Mouse (Mus musculus): ENCODE results near the gene Dffb. TPM values are rescaled to one million over a fixed set of nuclear protein-coding genes. Genes with fewer than 3 reads are reported as not detected.
A peak's percentile ranks its signal among the peaks of the same experiment; 100 is the strongest.

Gene Dffb
- total RNA-seq (2014; rRNA removed) (18.9 and 22.7 TPM in 2 replicates), polyA plus RNA-seq (2015; fragmentation: Nextera tagmentation; extraction: Ambion mirVana) (8.6 and 9.3 TPM in 2 replicates)

GRCm38 (mm10) chr4:153974431-153975291 lies at the start of gene Dffb, which contains the start of gene Cep104:
Dffb (minus strand) TSS chr4:153975126.
Cep104 (plus strand) TSS chr4:153975194.
- peak within 1 kb of the TSS; percentile 89 for H3K9ac ChIP-seq
- DNase-seq (peak; percentile 97), ATAC-seq (peak; percentile 98)
- peaks cover 27% of the 10 kb centered on the region for H3K36me3 ChIP-seq (ENCODE audit: insufficient read depth)
- 2% methylated on average over 68 of the region's 68 CpGs for WGBS
- H3K9me3 ChIP-seq (ENCODE audit: low read length) = no peaks in the 10 kb centered on the region
- H3K27me3 ChIP-seq (ENCODE audit: insufficient read depth, low read length) = no peaks in the 10 kb centered on the region
- TF ChIP-seq CTCF (IDR thresholded peaks at IDR 0.05; ENCODE audit: low read depth) = no peak; the same call in 1 of the 2 replicates
- H3K4me3 ChIP-seq (ENCODE audit: low read depth, low read length) = peak within 1 kb of the TSS; percentile 96
- H3K4me1 ChIP-seq (ENCODE audit: insufficient read depth) = peaks cover 14% of the 10 kb centered on the region; the same call in 1 of the 2 replicates
- peak within 1 kb of the TSS; percentile 85 for H3K27ac ChIP-seq (ENCODE audit: low read depth, low read length)
- H3K4me2 ChIP-seq (ENCODE audit: low read depth) = peak within 1 kb of the TSS; percentile 91

GRCm38 (mm10) chr4:154023754-154024601 lies 49.1 kb upstream of the Dffb start:
- H3K27ac ChIP-seq (ENCODE audit: low read depth, low read length) = no peak overlapping the region
- H3K4me3 ChIP-seq (ENCODE audit: low read depth, low read length) = no peak overlapping the region
- H3K4me2 ChIP-seq (ENCODE audit: low read depth) = no peak overlapping the region
- ATAC-seq = no peak
- WGBS = 30% methylated on average over 8 of the region's 8 CpGs
- H3K9ac ChIP-seq = no peak overlapping the region
- DNase-seq = no peak
- peaks cover 23% of the 10 kb centered on the region for H3K27me3 ChIP-seq (ENCODE audit: insufficient read depth, low read length)
- no peaks in the 10 kb centered on the region for H3K4me1 ChIP-seq (ENCODE audit: insufficient read depth)
- TF ChIP-seq CTCF (IDR thresholded peaks at IDR 0.05; ENCODE audit: low read depth) = no peak
- H3K36me3 ChIP-seq (ENCODE audit: insufficient read depth) = peaks cover 35% of the 10 kb centered on the region
- H3K9me3 ChIP-seq (ENCODE audit: low read length) = no peaks in the 10 kb centered on the region

- H3K9ac ChIP-seq = no peak overlapping the region
- peak; percentile 36; the same call in 1 of the 2 replicates for ATAC-seq
- no peak overlapping the region for H3K4me3 ChIP-seq (ENCODE audit: low read depth, low read length)
Observed at GRCm38 (mm10) chr4:154022844-154023243, 47.9 kb upstream of the Dffb start.

GRCm38 (mm10) chr4:154022407-154022806 lies 47.5 kb upstream of the Dffb start:
- DNase-seq (no peak), ATAC-seq (peak; percentile 18; the same call in 1 of the 2 replicates)
- H3K27ac ChIP-seq (ENCODE audit: low read depth, low read length) = no peak overlapping the region
- H3K9me3 ChIP-seq (ENCODE audit: low read length) = no peaks in the 10 kb centered on the region
- 82% methylated on average over 4 of the region's 4 CpGs for WGBS
- no peak overlapping the region for H3K4me3 ChIP-seq (ENCODE audit: low read depth, low read length)
- no peak for TF ChIP-seq CTCF (IDR thresholded peaks at IDR 0.05; ENCODE audit: low read depth)
- H3K36me3 ChIP-seq (ENCODE audit: insufficient read depth) = peaks cover 49% of the 10 kb centered on the region
- H3K27me3 ChIP-seq (ENCODE audit: insufficient read depth, low read length) = peaks cover 21% of the 10 kb centered on the region
- H3K4me1 ChIP-seq (ENCODE audit: insufficient read depth) = no peaks in the 10 kb centered on the region
- no peak overlapping the region for H3K4me2 ChIP-seq (ENCODE audit: low read depth)
- no peak overlapping the region for H3K9ac ChIP-seq

More at GRCm38 (mm10) chr4:154022844-154023243, 47.9 kb upstream of the Dffb start:
- no peak overlapping the region for H3K27ac ChIP-seq (ENCODE audit: low read depth, low read length)
- no peak overlapping the region for H3K4me2 ChIP-seq (ENCODE audit: low read depth)
- TF ChIP-seq CTCF (IDR thresholded peaks at IDR 0.05; ENCODE audit: low read depth) = no peak
- 23% methylated on average over 4 of the region's 4 CpGs for WGBS
- H3K9me3 ChIP-seq (ENCODE audit: low read length) = no peaks in the 10 kb centered on the region
- peaks cover 46% of the 10 kb centered on the region for H3K36me3 ChIP-seq (ENCODE audit: insufficient read depth)
- H3K27me3 ChIP-seq (ENCODE audit: insufficient read depth, low read length) = peaks cover 23% of the 10 kb centered on the region
- no peaks in the 10 kb centered on the region for H3K4me1 ChIP-seq (ENCODE audit: insufficient read depth)
- DNase-seq = no peak

- Histone ChIP-seq H3K4me3 (ENCODE audit: low read depth, low read length) (no peak overlapping the region), H3K4me2 (ENCODE audit: low read depth) (no peak overlapping the region), H3K27me3 (ENCODE audit: insufficient read depth, low read length) (peaks cover 14% of the 10 kb centered on the region), H3K36me3 (ENCODE audit: insufficient read depth) (peaks cover 58% of the 10 kb centered on the region), H3K27ac (ENCODE audit: low read depth, low read length) (no peak overlapping the region), H3K4me1 (ENCODE audit: insufficient read depth) (no peaks in the 10 kb centered on the region), H3K9me3 (ENCODE audit: low read length) (no peaks in the 10 kb centered on the region), H3K9ac (no peak overlapping the region)
- ATAC-seq (no peak), DNase-seq (no peak)
- no peak for TF ChIP-seq CTCF (IDR thresholded peaks at IDR 0.05; ENCODE audit: low read depth)
- WGBS = 86% methylated on average over 9 of the region's 9 CpGs
Observed at GRCm38 (mm10) chr4:154021432-154021831, 46.5 kb upstream of the Dffb start.

- Histone ChIP-seq H3K9me3 (ENCODE audit: low read length) (no peaks in the 10 kb centered on the region), H3K27me3 (ENCODE audit: insufficient read depth, low read length) (no peaks in the 10 kb centered on the region), H3K4me3 (ENCODE audit: low read depth, low read length) (no peak overlapping the region), H3K9ac (no peak overlapping the region), H3K36me3 (ENCODE audit: insufficient read depth) (peaks cover 72% of the 10 kb centered on the region), H3K27ac (ENCODE audit: low read depth, low read length) (no peak overlapping the region), H3K4me1 (ENCODE audit: insufficient read depth) (no peaks in the 10 kb centered on the region), H3K4me2 (ENCODE audit: low read depth) (no peak overlapping the region)
- peak; percentile 54 for TF ChIP-seq CTCF (IDR thresholded peaks at IDR 0.05; ENCODE audit: low read depth)
- DNase-seq = no peak
- ATAC-seq = no peak
- 75% methylated on average over 7 of the region's 7 CpGs for WGBS
Observed at GRCm38 (mm10) chr4:154019571-154019970, 44.6 kb upstream of the Dffb start.

Measured in forebrain, postnatal 0 days (tissue).